Mouse (Mus musculus): Measurements from ENCODE around the gene Psmb3. TPM values are rescaled to one million over a fixed set of nuclear protein-coding genes. Genes with fewer than 3 reads are reported as not detected.

The Psmb3 gene
- polyA plus RNA-seq, 1 experiment: 330 TPM

DNA sequence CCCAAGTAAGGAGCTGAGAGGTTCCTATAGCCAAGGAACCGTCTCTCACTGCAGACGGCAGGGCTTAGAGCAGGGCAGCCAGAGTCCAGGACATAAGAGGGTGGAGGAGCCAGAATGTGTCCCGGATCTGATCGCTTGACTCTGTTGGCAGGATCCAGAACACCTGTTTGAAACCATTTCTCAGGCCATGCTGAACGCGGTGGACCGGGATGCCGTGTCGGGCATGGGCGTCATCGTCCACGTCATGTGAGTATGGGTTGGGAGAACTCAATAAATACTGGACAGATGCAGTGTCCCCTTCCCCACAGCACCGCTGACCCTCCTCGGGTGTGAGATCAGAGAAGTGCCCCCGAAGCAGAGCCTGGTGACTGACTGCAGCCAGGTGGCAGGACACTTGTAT lies 9.1 kb downstream of the Psmb3 start:
- no peak overlapping the region for H3K4me3 ChIP-seq (ENCODE audit: low read depth, low read length)
- no peak overlapping the region for H3K27ac ChIP-seq (ENCODE audit: insufficient read depth, low read depth, low read length)
- TF ChIP-seq POLR2A (IDR thresholded peaks at IDR 0.05; ENCODE audit: low read depth, low read length) (no peak), CTCF (IDR thresholded peaks at IDR 0.05; ENCODE audit: extremely low read depth, insufficient read length, insufficient replicate concordance, low read depth, low read length) (no peak)
- WGBS: 88% methylated on average over 15 of the region's 15 CpGs
- no peaks in the 10 kb centered on the region for H3K27me3 ChIP-seq (ENCODE audit: control insufficient read depth, insufficient read depth, low read length)
- no peaks in the 10 kb centered on the region for H3K4me1 ChIP-seq (ENCODE audit: control insufficient read depth, insufficient read depth, insufficient read length, low read length)
- peaks cover 38% of the 10 kb centered on the region for H3K36me3 ChIP-seq (ENCODE audit: control insufficient read depth, insufficient read depth, low read length)

DNA sequence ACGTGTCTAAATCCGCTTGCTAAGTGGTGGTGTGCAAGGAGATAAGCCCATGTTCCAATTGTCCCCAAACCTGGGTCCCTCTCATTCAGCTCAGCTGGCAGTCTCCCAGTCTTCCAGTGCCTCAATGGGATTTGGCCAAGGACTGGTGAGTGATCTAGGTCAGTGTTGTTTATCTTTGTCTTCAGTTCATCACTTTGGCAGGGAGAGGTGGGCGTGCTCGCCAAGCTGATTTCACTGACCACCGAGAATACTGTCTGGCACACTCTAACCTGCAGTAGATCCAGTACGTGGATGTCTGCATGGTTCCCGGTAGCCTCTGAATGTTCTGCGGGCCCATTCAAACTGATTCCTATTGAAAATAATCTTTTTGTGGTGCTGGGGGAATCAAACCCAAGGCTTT lies 10.7 kb downstream of the Psmb3 start:
- 85% methylated on average over 8 of the region's 8 CpGs for WGBS
- Histone ChIP-seq H3K27me3 (ENCODE audit: control insufficient read depth, insufficient read depth, low read length) (no peaks in the 10 kb centered on the region), H3K27ac (ENCODE audit: insufficient read depth, low read depth, low read length) (no peak overlapping the region), H3K36me3 (ENCODE audit: control insufficient read depth, insufficient read depth, low read length) (peaks cover 28% of the 10 kb centered on the region), H3K4me3 (ENCODE audit: low read depth, low read length) (no peak overlapping the region), H3K4me1 (ENCODE audit: control insufficient read depth, insufficient read depth, insufficient read length, low read length) (no peaks in the 10 kb centered on the region)
- no peak for TF ChIP-seq CTCF (IDR thresholded peaks at IDR 0.05; ENCODE audit: extremely low read depth, insufficient read length, insufficient replicate concordance, low read depth, low read length)

DNA sequence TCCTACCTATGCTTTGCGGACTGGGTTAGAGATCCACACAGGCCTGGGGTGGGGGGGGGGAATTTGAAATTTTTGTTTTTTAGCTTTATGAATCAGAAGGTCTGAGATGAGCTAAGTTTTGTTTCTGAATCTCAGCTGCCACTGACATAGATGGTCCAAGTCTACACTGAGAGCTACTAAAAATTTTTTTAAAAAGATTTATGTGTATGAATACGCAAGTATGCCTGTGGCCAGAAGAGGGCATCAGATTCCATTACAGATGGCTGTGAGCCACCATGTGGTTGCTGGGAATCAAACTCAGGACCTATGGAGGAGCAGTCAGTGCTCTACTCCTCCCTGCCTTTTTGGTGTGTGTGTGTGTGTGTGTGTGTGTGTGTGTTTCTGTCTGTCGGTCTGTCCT lies 11.2 kb downstream of the Psmb3 start:
- 97% methylated on average over 3 of the region's 3 CpGs for WGBS
- H3K27me3 ChIP-seq (ENCODE audit: control insufficient read depth, insufficient read depth, low read length): no peaks in the 10 kb centered on the region
- TF ChIP-seq CTCF (IDR thresholded peaks at IDR 0.05; ENCODE audit: extremely low read depth, insufficient read length, insufficient replicate concordance, low read depth, low read length) (no peak), POLR2A (IDR thresholded peaks at IDR 0.05; ENCODE audit: low read depth, low read length) (no peak)
- peaks cover 26% of the 10 kb centered on the region for H3K36me3 ChIP-seq (ENCODE audit: control insufficient read depth, insufficient read depth, low read length)
- no peaks in the 10 kb centered on the region for H3K4me1 ChIP-seq (ENCODE audit: control insufficient read depth, insufficient read depth, insufficient read length, low read length)
- H3K27ac ChIP-seq (ENCODE audit: insufficient read depth, low read depth, low read length): no peak overlapping the region
- H3K4me3 ChIP-seq (ENCODE audit: low read depth, low read length): no peak overlapping the region

DNA sequence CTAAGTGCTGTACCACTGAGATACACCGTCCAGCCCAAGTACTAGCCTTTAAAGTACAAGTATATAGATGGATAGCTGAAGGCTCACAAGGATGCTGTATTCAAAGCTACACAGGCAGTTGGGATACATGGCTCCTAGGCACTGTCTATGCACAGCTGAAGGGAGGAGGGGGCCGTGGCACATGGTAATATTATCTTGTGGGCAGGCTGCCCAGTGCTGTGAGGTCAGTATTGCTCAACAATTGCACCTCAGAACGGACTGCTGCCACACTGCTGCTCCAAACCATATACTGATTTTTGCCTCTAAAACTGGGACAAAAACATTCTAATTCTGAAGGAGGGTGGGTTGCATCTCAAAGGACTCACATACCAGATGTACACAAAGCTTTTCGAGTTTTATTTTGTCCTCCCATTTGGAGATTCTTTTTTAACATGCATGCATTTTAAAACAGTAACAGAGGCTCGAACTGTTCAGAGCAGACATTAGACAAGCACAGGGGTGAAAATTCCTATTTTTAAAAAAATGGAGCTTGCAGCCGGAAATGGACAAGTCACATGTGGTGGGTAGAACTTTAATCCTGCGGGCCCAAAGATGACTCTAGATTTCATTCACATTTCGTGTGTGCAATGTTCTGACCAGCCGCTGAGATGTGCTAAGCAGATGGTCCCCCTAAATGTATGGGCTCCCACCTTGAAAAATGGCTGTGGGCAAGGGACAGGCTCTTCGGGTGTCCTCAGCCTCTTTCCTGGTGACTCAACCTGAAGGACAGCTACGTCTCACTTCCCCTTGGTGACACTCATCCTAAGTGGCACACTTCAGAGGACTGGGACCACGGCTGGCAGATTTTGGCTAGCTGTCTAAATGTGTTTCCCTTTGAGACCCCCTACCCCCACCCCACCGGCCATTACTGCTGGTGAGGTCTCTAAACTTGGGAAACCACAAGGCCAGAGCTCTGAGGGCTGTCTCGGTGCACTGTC lies 11.9 kb downstream of the Psmb3 start:
- H3K27me3 ChIP-seq (ENCODE audit: control insufficient read depth, insufficient read depth, low read length): no peaks in the 10 kb centered on the region
- H3K4me1 ChIP-seq (ENCODE audit: control insufficient read depth, insufficient read depth, insufficient read length, low read length): peaks cover 2% of the 10 kb centered on the region; the same call in 1 of the 2 replicates
- 77% methylated on average over 14 of the region's 14 CpGs for WGBS
- H3K27ac ChIP-seq (ENCODE audit: insufficient read depth, low read depth, low read length): no peak overlapping the region
- TF ChIP-seq POLR2A (IDR thresholded peaks at IDR 0.05; ENCODE audit: low read depth, low read length): no peak
- no peak for TF ChIP-seq CTCF (IDR thresholded peaks at IDR 0.05; ENCODE audit: extremely low read depth, insufficient read length, insufficient replicate concordance, low read depth, low read length)
- H3K4me3 ChIP-seq (ENCODE audit: low read depth, low read length): no peak overlapping the region
- peaks cover 32% of the 10 kb centered on the region for H3K36me3 ChIP-seq (ENCODE audit: control insufficient read depth, insufficient read depth, low read length)

DNA sequence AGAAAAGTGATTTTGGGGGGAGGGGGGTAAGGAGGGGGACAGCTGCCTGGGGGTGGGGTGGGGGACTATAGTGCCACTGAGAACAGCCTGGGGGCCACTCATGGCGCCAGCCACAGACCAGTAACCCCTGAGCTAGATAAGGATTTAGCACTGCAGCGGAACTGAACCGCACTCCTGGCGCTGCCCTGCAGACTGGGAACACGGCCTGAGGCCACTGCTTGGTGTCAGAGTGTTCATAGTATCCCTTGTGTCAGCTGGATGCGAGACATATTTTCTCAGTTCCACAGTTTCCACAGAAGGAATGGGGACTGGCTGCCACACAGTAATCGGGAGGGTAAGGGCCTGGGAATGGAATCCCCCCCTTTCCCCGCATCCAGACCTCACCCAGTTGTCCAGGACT lies 12.8 kb downstream of the Psmb3 start:
- Histone ChIP-seq H3K27ac (ENCODE audit: insufficient read depth, low read depth, low read length) (no peak overlapping the region), H3K4me3 (ENCODE audit: low read depth, low read length) (no peak overlapping the region), H3K4me1 (ENCODE audit: control insufficient read depth, insufficient read depth, insufficient read length, low read length) (peaks cover 2% of the 10 kb centered on the region; the same call in 1 of the 2 replicates), H3K27me3 (ENCODE audit: control insufficient read depth, insufficient read depth, low read length) (no peaks in the 10 kb centered on the region), H3K36me3 (ENCODE audit: control insufficient read depth, insufficient read depth, low read length) (peaks cover 32% of the 10 kb centered on the region)
- 92% methylated on average over 8 of the region's 8 CpGs for WGBS
- TF ChIP-seq CTCF (IDR thresholded peaks at IDR 0.05; ENCODE audit: extremely low read depth, insufficient read length, insufficient replicate concordance, low read depth, low read length) (no peak), POLR2A (IDR thresholded peaks at IDR 0.05; ENCODE audit: low read depth, low read length) (no peak)

DNA sequence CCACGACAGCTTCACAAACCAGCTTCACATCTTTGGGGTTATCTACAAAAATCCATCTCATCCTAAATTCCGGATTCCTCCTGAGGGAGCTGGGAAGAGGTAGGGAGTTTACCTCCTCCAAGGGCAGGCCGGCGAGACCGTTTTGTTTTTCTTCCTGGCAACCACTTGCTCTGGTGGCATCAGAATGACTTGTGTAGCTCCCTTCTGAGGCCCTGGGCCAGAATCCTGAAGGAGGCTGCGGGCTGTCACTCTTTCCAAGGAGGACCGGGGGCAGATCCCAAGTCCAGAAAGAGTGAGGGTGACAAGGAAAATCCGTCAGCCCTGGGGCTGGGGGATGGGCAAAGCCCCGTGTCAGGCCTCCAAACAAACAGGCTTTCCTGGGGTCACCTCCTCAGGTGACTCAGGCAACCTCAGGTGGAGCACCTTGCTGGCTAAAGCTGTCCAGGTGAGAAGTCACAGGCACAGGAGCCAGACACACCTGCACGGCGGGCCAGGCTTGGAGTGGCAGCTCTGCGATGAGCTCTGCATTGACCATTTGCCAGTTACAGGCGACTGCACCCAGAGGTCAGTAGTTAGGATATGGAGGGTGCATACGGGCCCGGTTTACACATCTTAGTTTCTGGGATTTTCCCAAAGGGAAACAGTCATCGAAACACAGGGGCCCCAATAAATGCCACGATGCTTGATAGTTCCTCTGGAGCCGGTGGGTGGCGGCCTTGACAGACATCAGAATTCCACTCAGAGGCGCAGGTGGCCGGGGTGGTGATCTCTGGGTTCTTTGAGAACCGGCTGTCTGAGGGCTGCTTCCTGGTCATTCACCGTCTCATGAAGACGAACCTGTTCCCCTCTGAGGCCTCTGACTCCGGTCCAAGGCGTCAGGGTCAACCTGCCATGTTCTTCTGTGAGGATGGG lies 14.4 kb downstream of the Psmb3 start:
- WGBS: 79% methylated on average over 26 of the region's 26 CpGs
- Histone ChIP-seq H3K27me3 (ENCODE audit: control insufficient read depth, insufficient read depth, low read length) (no peaks in the 10 kb centered on the region), H3K27ac (ENCODE audit: insufficient read depth, low read depth, low read length) (no peak overlapping the region), H3K4me3 (ENCODE audit: low read depth, low read length) (no peak overlapping the region), H3K36me3 (ENCODE audit: control insufficient read depth, insufficient read depth, low read length) (peaks cover 29% of the 10 kb centered on the region), H3K4me1 (ENCODE audit: control insufficient read depth, insufficient read depth, insufficient read length, low read length) (peaks cover 2% of the 10 kb centered on the region; the same call in 1 of the 2 replicates)
- no peak for TF ChIP-seq POLR2A (IDR thresholded peaks at IDR 0.05; ENCODE audit: low read depth, low read length)
- no peak for TF ChIP-seq CTCF (IDR thresholded peaks at IDR 0.05; ENCODE audit: extremely low read depth, insufficient read length, insufficient replicate concordance, low read depth, low read length)
